Mouse (Mus musculus): ENCODE data around the gene Trap1a.

- TF ChIP-seq POLR2A (IDR thresholded peaks at IDR 0.05; ENCODE audit: low read depth, low read length), result no peak
- no peak for TF ChIP-seq CTCF (IDR thresholded peaks at IDR 0.05; ENCODE audit: extremely low read depth, insufficient read depth, insufficient read length, insufficient replicate concordance)
These were observed 39.2 kb downstream of the Trap1a start for GRCm38 (mm10) chrX:139372665-139373064.

Measured in spleen, adult 2 months (tissue).